Comparison of ENCODE assay signal across 8 mouse cellular contexts in the genomic region with DNA sequence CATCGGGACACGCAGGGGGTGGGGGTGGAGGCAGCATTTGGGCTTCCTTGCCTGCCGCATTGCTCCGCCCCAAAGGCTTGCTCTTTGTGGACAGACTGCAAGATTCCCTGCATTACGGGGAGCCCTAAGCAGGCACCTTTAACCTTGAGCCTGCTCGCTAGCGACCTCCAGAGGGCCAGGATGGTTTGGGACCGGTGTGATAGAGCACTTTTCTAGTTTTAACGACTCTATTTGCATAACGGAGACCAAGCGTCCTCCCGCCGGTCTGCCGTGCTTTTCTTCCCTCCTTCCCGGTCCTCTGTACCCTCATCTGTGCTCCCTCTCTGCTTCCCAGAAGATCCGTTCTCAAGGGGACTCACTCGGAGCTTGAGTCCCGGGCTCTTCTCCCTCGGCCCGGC. TPM values are rescaled to one million over a fixed set of nuclear protein-coding genes. Genes with fewer than 3 reads are reported as not detected.
A peak's percentile ranks its signal among the peaks of the same experiment; 100 is the strongest.
DNase-seq lines count a peak whose midpoint lies in the region; ATAC-seq and TF ChIP-seq lines count a peak whose summit lies in the region.

A gene (plus strand): TSS at position 70 of the 398 bp plus-strand sequence.

- H3K36me3 ChIP-seq in forebrain, embryonic 10.5 days (replicated peaks) = no peaks in the 10 kb centered on the region
- H3K36me3 ChIP-seq in heart, embryonic 13.5 days = no peaks in the 10 kb centered on the region
- no peaks in the 10 kb centered on the region for H3K36me3 ChIP-seq in kidney, embryonic 16.5 days (ENCODE audit: insufficient read depth, low read length)
- no peaks in the 10 kb centered on the region for H3K36me3 ChIP-seq in liver, embryonic 13.5 days
- no peaks in the 10 kb centered on the region for H3K36me3 ChIP-seq in stomach, embryonic 16.5 days (ENCODE audit: control insufficient read depth, insufficient read depth, low read length)

- peak within 1 kb of the TSS; percentile 75 for H3K27ac ChIP-seq in bone marrow, adult 2 months (ENCODE audit: control insufficient read depth, insufficient read depth, low read depth, low read length, poor library complexity)
- peak within 1 kb of the TSS; percentile 96 for H3K27ac ChIP-seq in forebrain, embryonic 10.5 days
- peak within 1 kb of the TSS; percentile 90 for H3K27ac ChIP-seq in heart, embryonic 13.5 days (replicated peaks)
- peak within 1 kb of the TSS; percentile 69 for H3K27ac ChIP-seq in kidney, embryonic 16.5 days (ENCODE audit: low read length)
- H3K27ac ChIP-seq in liver, embryonic 13.5 days = no peak within 1 kb of the TSS
- peak within 1 kb of the TSS; percentile 77 for H3K27ac ChIP-seq in stomach, embryonic 16.5 days (ENCODE audit: low read length)

- TF ChIP-seq POLR2A in bone marrow, adult 2 months (IDR thresholded peaks at IDR 0.05; ENCODE audit: borderline replicate concordance, control insufficient read depth, low read depth, low read length) = no peak

- peak; percentile 94 for DNase-seq in CD4-positive, CD25-positive, alpha-beta regulatory T cell, adult 2 months (ENCODE audit: low read depth, low spot score)
- DNase-seq in forebrain, embryonic 10.5 days (ENCODE audit: extremely low spot score, low spot score) = peak; percentile 83
- peak; percentile 9 for DNase-seq in liver, embryonic 13.5 days
- peak; percentile 86 for DNase-seq in neural tube, embryonic 10.5 days (ENCODE audit: extremely low spot score, low spot score)

- TF ChIP-seq CTCF in bone marrow, adult 2 months (IDR thresholded peaks at IDR 0.05; ENCODE audit: control insufficient read depth, insufficient read depth, low read length) = peak; percentile 74

- H3K9ac ChIP-seq in heart, embryonic 13.5 days = peak within 1 kb of the TSS; percentile 94
- peak within 1 kb of the TSS; percentile 92 for H3K9ac ChIP-seq in kidney, embryonic 16.5 days (replicated peaks; ENCODE audit: low read length)
- H3K9ac ChIP-seq in liver, embryonic 13.5 days = peak within 1 kb of the TSS; percentile 60
- H3K9ac ChIP-seq in stomach, embryonic 16.5 days (ENCODE audit: low read length) = peak within 1 kb of the TSS; percentile 87

- H3K27me3 ChIP-seq in forebrain, embryonic 10.5 days (ENCODE audit: poor library complexity, severe bottlenecking) = peaks cover 34% of the 10 kb centered on the region
- H3K27me3 ChIP-seq in heart, embryonic 13.5 days (replicated peaks) = peaks cover 32% of the 10 kb centered on the region
- no peaks in the 10 kb centered on the region for H3K27me3 ChIP-seq in kidney, embryonic 16.5 days (ENCODE audit: insufficient read depth, low read length)
- peaks cover 72% of the 10 kb centered on the region for H3K27me3 ChIP-seq in liver, embryonic 13.5 days
- H3K27me3 ChIP-seq in stomach, embryonic 16.5 days (ENCODE audit: control insufficient read depth, insufficient read depth, low read length) = no peaks in the 10 kb centered on the region

- peak; percentile 30; the same call in 1 of the 2 replicates for ATAC-seq in heart, embryonic 13.5 days (ENCODE audit: extremely low read depth, insufficient number of reproducible peaks, low FRiP score, low TSS enrichment)
- ATAC-seq in kidney, embryonic 16.5 days (ENCODE audit: low FRiP score, low TSS enrichment) = peak; percentile 62
- ATAC-seq in liver, embryonic 13.5 days (ENCODE audit: low read depth) = peak; percentile 23; the same call in 1 of the 2 replicates
- peak; percentile 70 for ATAC-seq in stomach, embryonic 16.5 days (ENCODE audit: insufficient read depth, low FRiP score)

- no peaks in the 10 kb centered on the region; the same call in 1 of the 2 replicates for H3K4me1 ChIP-seq in bone marrow, adult 2 months (ENCODE audit: control insufficient read depth, insufficient read depth, low read length)
- H3K4me1 ChIP-seq in forebrain, embryonic 10.5 days = peaks cover 49% of the 10 kb centered on the region
- peaks cover 45% of the 10 kb centered on the region for H3K4me1 ChIP-seq in heart, embryonic 13.5 days
- peaks cover 37% of the 10 kb centered on the region for H3K4me1 ChIP-seq in kidney, embryonic 16.5 days (ENCODE audit: insufficient read depth, low read length)
- no peaks in the 10 kb centered on the region; the same call in 1 of the 2 replicates for H3K4me1 ChIP-seq in liver, embryonic 13.5 days (replicated peaks)
- no peaks in the 10 kb centered on the region; the same call in 1 of the 2 replicates for H3K4me1 ChIP-seq in stomach, embryonic 16.5 days (ENCODE audit: control insufficient read depth, insufficient read depth, low read length)

- H3K9me3 ChIP-seq in forebrain, embryonic 10.5 days = no peaks in the 10 kb centered on the region
- 0 out of 2 replicates have a peak, but pooled peaks cover 2% of the 10 kb centered on the region for H3K9me3 ChIP-seq in heart, embryonic 13.5 days
- no peaks in the 10 kb centered on the region for H3K9me3 ChIP-seq in kidney, embryonic 16.5 days (ENCODE audit: low read length)
- H3K9me3 ChIP-seq in liver, embryonic 13.5 days (replicated peaks) = no peaks in the 10 kb centered on the region
- H3K9me3 ChIP-seq in stomach, embryonic 16.5 days (replicated peaks; ENCODE audit: control insufficient read depth, low read length) = no peaks in the 10 kb centered on the region

- under 1% methylated on average over 20 of the region's 20 CpGs for WGBS in bone marrow, adult 2 months
- WGBS in forebrain, embryonic 10.5 days = 0% methylated on average over 20 of the region's 20 CpGs
- under 1% methylated on average over 20 of the region's 20 CpGs for WGBS in heart, embryonic 13.5 days
- WGBS in kidney, embryonic 16.5 days = 0% methylated on average over 20 of the region's 20 CpGs
- 1% methylated on average over 20 of the region's 20 CpGs for WGBS in liver, embryonic 13.5 days (ENCODE audit: insufficient replicate concordance)
- WGBS in stomach, embryonic 16.5 days = under 1% methylated on average over 20 of the region's 20 CpGs

- peak within 1 kb of the TSS; percentile 93 for H3K4me2 ChIP-seq in heart, embryonic 13.5 days
- peak within 1 kb of the TSS; percentile 80 for H3K4me2 ChIP-seq in kidney, embryonic 16.5 days (replicated peaks; ENCODE audit: low read depth, low read length)
- peak within 1 kb of the TSS; percentile 65 for H3K4me2 ChIP-seq in liver, embryonic 13.5 days
- peak within 1 kb of the TSS; percentile 93 for H3K4me2 ChIP-seq in stomach, embryonic 16.5 days (ENCODE audit: low read depth, low read length)

- H3K4me3 ChIP-seq in bone marrow, adult 2 months (replicated peaks; ENCODE audit: control insufficient read depth, low read depth, low read length) = peak within 1 kb of the TSS; percentile 71
- peak within 1 kb of the TSS; percentile 79 for H3K4me3 ChIP-seq in forebrain, embryonic 10.5 days
- peak within 1 kb of the TSS; percentile 83 for H3K4me3 ChIP-seq in heart, embryonic 13.5 days
- H3K4me3 ChIP-seq in kidney, embryonic 16.5 days (ENCODE audit: low read length) = peak within 1 kb of the TSS; percentile 76
- H3K4me3 ChIP-seq in liver, embryonic 13.5 days (replicated peaks) = peak within 1 kb of the TSS; percentile 58
- H3K4me3 ChIP-seq in stomach, embryonic 16.5 days (replicated peaks; ENCODE audit: low read length) = peak within 1 kb of the TSS; percentile 73

RNA-seq across cellular contexts. Expression of the gene that starts here (rescaled TPM):
- 3.6 and 8.7 TPM in 2 replicates for polyA plus RNA-seq in bone marrow, adult 2 months (2011; ENCODE audit: insufficient read depth, insufficient read length, low replicate concordance, missing spikeins)
- polyA plus RNA-seq in forebrain, embryonic 10.5 days (2016; fragmentation: Nextera tagmentation; extraction: Ambion mirVana) = 18.4 and 19.7 TPM in 2 replicates
- 15.9 and 18.1 TPM in 2 replicates for polyA plus RNA-seq in heart, embryonic 13.5 days (2015; fragmentation: Nextera tagmentation; extraction: Ambion mirVana)
- polyA plus RNA-seq in kidney, embryonic 16.5 days (2015; fragmentation: Nextera tagmentation; extraction: Ambion mirVana) = 25.9 and 26.0 TPM in 2 replicates
- polyA plus RNA-seq in liver, embryonic 13.5 days (2015; fragmentation: Nextera tagmentation; extraction: Ambion mirVana) = 7.5 and 10.1 TPM in 2 replicates
- 16.6 and 17.6 TPM in 2 replicates for polyA plus RNA-seq in stomach, embryonic 16.5 days (2015; fragmentation: Nextera tagmentation; extraction: Ambion mirVana)

Comparison
In these comparisons a context has a peak if more than half of its experiments do, and no peak if none do; other contexts are left out.
1. DNase-seq: peak in every context shown above with its lines; median percentile 94 in CD4-positive, CD25-positive, alpha-beta regulatory T cell, adult 2 months; 86 in neural tube, embryonic 10.5 days; 83 in forebrain, embryonic 10.5 days; 9 in liver, embryonic 13.5 days.